8 mouse cellular contexts compared by ENCODE assay signal in the genomic region with DNA sequence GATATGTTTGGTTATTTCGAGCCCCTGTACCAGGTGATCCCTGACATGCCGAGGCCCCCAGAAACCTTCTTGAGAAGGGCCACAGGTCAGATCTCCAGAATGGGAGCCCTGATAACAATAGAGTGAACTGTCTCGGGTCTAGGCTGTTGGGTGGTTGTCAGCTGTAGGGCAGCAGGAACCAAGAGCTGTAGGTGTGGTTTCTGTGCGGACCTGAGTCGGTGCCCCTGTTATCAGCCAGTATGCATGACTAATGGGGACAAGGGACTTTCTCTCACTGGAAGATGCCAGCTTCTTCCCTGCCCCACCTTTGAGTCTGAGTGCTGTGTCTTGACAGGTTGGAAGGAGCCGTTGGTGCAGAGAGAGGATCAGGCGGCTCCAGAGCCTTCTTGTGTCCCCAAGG. TPM values are rescaled to one million over a fixed set of nuclear protein-coding genes. Genes with fewer than 3 reads are reported as not detected.
DNase-seq lines count a peak whose midpoint lies in the region; ATAC-seq and TF ChIP-seq lines count a peak whose summit lies in the region.
"Had no signal": no experiment of that assay in that cellular context is flagged by ENCODE, and none has a peak within 500 bp of the region (broad histone marks: within the 10 kb centered on the region; RNA-seq: fewer than 3 reads in every experiment).

No protein-coding gene starts in this region.

- ATAC-seq in megakaryocyte, adult 5-6 weeks (ENCODE audit: poor library complexity, severe bottlenecking), result no peak
- peak; percentile 27 for ATAC-seq in intestine, postnatal 0 days
- ATAC-seq in midbrain, embryonic 11.5 days (ENCODE audit: low FRiP score), result no peak

- H3K9me3 ChIP-seq in megakaryocyte, embryonic 14.5 days, result no peaks in the 10 kb centered on the region
- H3K9me3 ChIP-seq in intestine, postnatal 0 days (ENCODE audit: control insufficient read depth), result no peaks in the 10 kb centered on the region
- no peaks in the 10 kb centered on the region for H3K9me3 ChIP-seq in midbrain, embryonic 11.5 days (ENCODE audit: control insufficient read depth, low read length)

- no peak for TF ChIP-seq CTCF in intestine, postnatal 0 days (IDR thresholded peaks at IDR 0.05; ENCODE audit: low read depth)

- peak overlapping the region; percentile 47 for H3K4me3 ChIP-seq in megakaryocyte, embryonic 14.5 days (replicated peaks)
- H3K4me3 ChIP-seq in intestine, postnatal 0 days (ENCODE audit: low read depth, low read length), result no peak overlapping the region
- H3K4me3 ChIP-seq in midbrain, embryonic 11.5 days (ENCODE audit: low read depth, low read length), result no peak overlapping the region

- H3K27ac ChIP-seq in intestine, postnatal 0 days (ENCODE audit: low read depth, low read length), result peak overlapping the region; percentile 71
- H3K27ac ChIP-seq in midbrain, embryonic 11.5 days (ENCODE audit: low read depth, low read length), result no peak overlapping the region

- peaks cover 50% of the 10 kb centered on the region for H3K4me1 ChIP-seq in megakaryocyte, embryonic 14.5 days
- H3K4me1 ChIP-seq in intestine, postnatal 0 days (replicated peaks; ENCODE audit: control insufficient read depth, insufficient read depth, low read length), result peaks cover 24% of the 10 kb centered on the region
- H3K4me1 ChIP-seq in midbrain, embryonic 11.5 days (ENCODE audit: control insufficient read depth, insufficient read depth, low read length), result peaks cover 13% of the 10 kb centered on the region

- peaks cover 47% of the 10 kb centered on the region for H3K36me3 ChIP-seq in megakaryocyte, embryonic 14.5 days (replicated peaks; ENCODE audit: low read length)
- peaks cover 11% of the 10 kb centered on the region; the same call in 1 of the 2 replicates for H3K36me3 ChIP-seq in intestine, postnatal 0 days (ENCODE audit: control insufficient read depth, insufficient read depth)
- peaks cover 3% of the 10 kb centered on the region; the same call in 1 of the 2 replicates for H3K36me3 ChIP-seq in splenic B cell, adult 2 months (ENCODE audit: control insufficient read depth, insufficient read depth, low read length, poor library complexity, severe bottlenecking)
- H3K36me3 ChIP-seq in midbrain, embryonic 11.5 days (ENCODE audit: control insufficient read depth, insufficient read depth, low read length), result no peaks in the 10 kb centered on the region

- 39% methylated on average over 7 of the region's 7 CpGs for WGBS in intestine, postnatal 0 days
- WGBS in midbrain, embryonic 11.5 days, result 78% methylated on average over 7 of the region's 7 CpGs

- H3K9ac ChIP-seq in intestine, postnatal 0 days (ENCODE audit: low read depth, low read length), result peak overlapping the region; percentile 26; the same call in 1 of the 2 replicates
- no peak overlapping the region for H3K9ac ChIP-seq in midbrain, embryonic 11.5 days (ENCODE audit: low read length)

- peaks cover 28% of the 10 kb centered on the region for H3K27me3 ChIP-seq in megakaryocyte, embryonic 14.5 days (replicated peaks)
- H3K27me3 ChIP-seq in intestine, postnatal 0 days (replicated peaks; ENCODE audit: control insufficient read depth, insufficient read depth, low read length), result peaks cover 16% of the 10 kb centered on the region; the same call in 1 of the 2 replicates
- no peaks in the 10 kb centered on the region for H3K27me3 ChIP-seq in splenic B cell, adult 2 months (ENCODE audit: control insufficient read depth, insufficient read depth, low read length, poor library complexity, severe bottlenecking)
- H3K27me3 ChIP-seq in midbrain, embryonic 11.5 days (ENCODE audit: control insufficient read depth, insufficient read depth, low read length), result peaks cover 29% of the 10 kb centered on the region

- DNase-seq in c-Kit-positive CD71-positive TER-119-positive erythroid progenitor cells, embryonic 14.5 days (ENCODE audit: low spot score), result peak; percentile 80
- DNase-seq in splenic B cell, adult 2 months (ENCODE audit: low read depth, low spot score), result peak; percentile 33
- DNase-seq in B cell, adult 2 months, result no peak
- no peak for DNase-seq in midbrain, embryonic 11.5 days (ENCODE audit: low spot score, missing footprints)

- H3K4me2 ChIP-seq in intestine, postnatal 0 days (replicated peaks; ENCODE audit: low read depth), result peak overlapping the region; percentile 93
- no peak overlapping the region for H3K4me2 ChIP-seq in midbrain, embryonic 11.5 days

RNA-seq across cellular contexts. Expression of gene Acbd4, which starts 3.0 kb away (rescaled TPM):
- polyA plus RNA-seq in megakaryocyte, embryonic 14.5 days (2012; ENCODE audit: insufficient read depth, low replicate concordance), result 42.5 and 61.0 TPM in 2 replicates
- total RNA-seq in megakaryocyte, adult 5-6 weeks (2015), result 3.2 and 6.2 TPM in 2 replicates
- total RNA-seq in megakaryocyte, adult 5-6 weeks (2017), result 9.3 and 9.4 TPM in 2 replicates
- polyA plus RNA-seq in intestine, postnatal 0 days (2015; fragmentation: Nextera tagmentation; extraction: Ambion mirVana), result 74.7 and 75.9 TPM in 2 replicates
- 8.2 and 10.5 TPM in 2 replicates for polyA plus RNA-seq in midbrain, embryonic 11.5 days (2014; fragmentation: Nextera tagmentation; extraction: Ambion mirVana)

RNA-seq across cellular contexts. Expression of gene Plcd3, which starts 3.0 kb away (rescaled TPM):
- 0.18 TPM in 1 of 2 replicates, not detected in the other for polyA plus RNA-seq in megakaryocyte, embryonic 14.5 days (2012; ENCODE audit: insufficient read depth, low replicate concordance)
- not detected in 2 replicates for total RNA-seq in megakaryocyte, adult 5-6 weeks (2015)
- total RNA-seq in megakaryocyte, adult 5-6 weeks (2017), result not detected in 2 replicates
- 1.0 and 1.5 TPM in 2 replicates for polyA plus RNA-seq in intestine, postnatal 0 days (2015; fragmentation: Nextera tagmentation; extraction: Ambion mirVana)
- polyA plus RNA-seq in midbrain, embryonic 11.5 days (2014; fragmentation: Nextera tagmentation; extraction: Ambion mirVana), result 0.63 and 0.86 TPM in 2 replicates
- total RNA-seq: monocyte, adult 5-6 weeks had no signal

RNA-seq across cellular contexts. Expression of gene Hexim1, which starts 11.6 kb away (rescaled TPM):
- polyA plus RNA-seq in megakaryocyte, embryonic 14.5 days (2012; ENCODE audit: insufficient read depth, low replicate concordance), result 24.4 and 98.1 TPM in 2 replicates
- total RNA-seq in megakaryocyte, adult 5-6 weeks (2015), result 10.1 TPM in 2 replicates
- 17.0 and 24.6 TPM in 2 replicates for total RNA-seq in megakaryocyte, adult 5-6 weeks (2017)
- 4.6 and 6.0 TPM in 2 replicates for polyA plus RNA-seq in intestine, postnatal 0 days (2015; fragmentation: Nextera tagmentation; extraction: Ambion mirVana)
- polyA plus RNA-seq in midbrain, embryonic 11.5 days (2014; fragmentation: Nextera tagmentation; extraction: Ambion mirVana), result 4.6 and 5.2 TPM in 2 replicates

RNA-seq across cellular contexts. Expression of gene Hexim2, which starts 27.8 kb away (rescaled TPM):
- 73.5 and 168 TPM in 2 replicates for polyA plus RNA-seq in megakaryocyte, embryonic 14.5 days (2012; ENCODE audit: insufficient read depth, low replicate concordance)
- total RNA-seq in megakaryocyte, adult 5-6 weeks (2015), result 0.25 and 1.8 TPM in 2 replicates
- 1.0 and 2.1 TPM in 2 replicates for total RNA-seq in megakaryocyte, adult 5-6 weeks (2017)
- 3.5 and 5.3 TPM in 2 replicates for polyA plus RNA-seq in intestine, postnatal 0 days (2015; fragmentation: Nextera tagmentation; extraction: Ambion mirVana)
- 5.0 and 6.3 TPM in 2 replicates for polyA plus RNA-seq in midbrain, embryonic 11.5 days (2014; fragmentation: Nextera tagmentation; extraction: Ambion mirVana)
- total RNA-seq: monocyte, adult 5-6 weeks had no signal

Comparison
In these comparisons a context has a peak if more than half of its experiments do, and no peak if none do; other contexts are left out.
1. DNase-seq: peak in c-Kit-positive CD71-positive TER-119-positive erythroid progenitor cells, embryonic 14.5 days (single experiment) and splenic B cell, adult 2 months (single experiment); none in B cell, adult 2 months (0 of 2) and midbrain, embryonic 11.5 days (single experiment).